Mouse (Mus musculus): ENCODE measurements around the gene Serhl.

The Serhl gene

DNA sequence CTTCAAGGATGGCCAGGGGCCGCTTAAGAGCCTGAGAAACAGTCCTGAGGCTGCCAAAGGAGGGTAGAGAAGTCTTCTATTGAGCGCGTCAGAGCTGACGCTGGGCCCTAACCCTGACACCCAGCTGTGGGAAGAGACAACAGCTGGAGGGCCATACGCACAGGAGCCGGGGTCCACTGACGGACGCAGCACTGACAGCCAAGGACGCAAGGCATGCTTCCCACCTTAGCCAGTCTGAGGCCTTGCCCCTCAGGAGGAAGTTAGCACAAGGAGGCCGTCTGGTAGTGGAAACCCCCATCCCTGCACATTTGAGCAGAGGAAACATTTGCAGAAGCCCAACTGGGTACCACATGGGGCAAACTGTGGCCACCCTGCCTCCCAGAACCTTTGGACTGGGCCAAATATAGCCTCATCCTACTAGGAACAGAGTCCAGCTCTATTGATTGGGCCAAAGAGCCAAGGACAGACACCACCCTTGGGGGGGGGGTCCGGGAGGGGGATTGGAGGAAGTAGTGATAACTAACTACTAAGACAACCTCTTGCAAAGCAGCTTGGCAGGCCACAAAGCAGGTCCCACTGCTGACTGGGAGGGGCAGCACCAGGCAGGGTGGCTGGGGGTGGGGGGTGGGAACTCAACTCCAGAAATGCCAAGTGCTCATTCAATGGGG, 73.6 kb downstream of the Serhl start:
- DNase-seq (ENCODE audit: low spot score): no peak

DNA sequence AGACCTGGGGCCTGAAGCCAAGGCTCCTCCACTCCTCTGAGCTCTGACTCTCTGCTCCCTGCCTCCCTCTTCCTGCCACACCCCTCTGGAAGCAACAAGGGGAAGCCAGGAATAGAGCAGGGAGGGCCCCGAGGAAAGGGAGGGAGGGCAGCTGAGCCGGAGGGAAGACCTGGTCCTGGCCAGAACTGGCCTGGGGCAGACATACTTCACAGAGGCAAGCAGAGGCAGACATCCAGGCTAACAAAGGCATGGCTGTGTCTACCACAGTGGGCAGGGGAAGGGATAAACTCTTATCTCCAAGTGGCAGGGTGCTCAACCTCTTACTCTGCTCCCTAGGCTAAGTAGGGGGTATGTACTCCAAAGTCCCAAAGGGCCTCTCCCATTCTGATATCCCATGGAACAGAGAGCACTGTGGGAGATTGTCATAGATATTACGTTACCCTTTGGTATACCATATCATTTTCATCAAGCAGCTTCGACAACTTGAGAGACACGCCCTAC, 75.7 kb downstream of the Serhl start:
- DNase-seq (ENCODE audit: low spot score): peak; percentile 62

DNA sequence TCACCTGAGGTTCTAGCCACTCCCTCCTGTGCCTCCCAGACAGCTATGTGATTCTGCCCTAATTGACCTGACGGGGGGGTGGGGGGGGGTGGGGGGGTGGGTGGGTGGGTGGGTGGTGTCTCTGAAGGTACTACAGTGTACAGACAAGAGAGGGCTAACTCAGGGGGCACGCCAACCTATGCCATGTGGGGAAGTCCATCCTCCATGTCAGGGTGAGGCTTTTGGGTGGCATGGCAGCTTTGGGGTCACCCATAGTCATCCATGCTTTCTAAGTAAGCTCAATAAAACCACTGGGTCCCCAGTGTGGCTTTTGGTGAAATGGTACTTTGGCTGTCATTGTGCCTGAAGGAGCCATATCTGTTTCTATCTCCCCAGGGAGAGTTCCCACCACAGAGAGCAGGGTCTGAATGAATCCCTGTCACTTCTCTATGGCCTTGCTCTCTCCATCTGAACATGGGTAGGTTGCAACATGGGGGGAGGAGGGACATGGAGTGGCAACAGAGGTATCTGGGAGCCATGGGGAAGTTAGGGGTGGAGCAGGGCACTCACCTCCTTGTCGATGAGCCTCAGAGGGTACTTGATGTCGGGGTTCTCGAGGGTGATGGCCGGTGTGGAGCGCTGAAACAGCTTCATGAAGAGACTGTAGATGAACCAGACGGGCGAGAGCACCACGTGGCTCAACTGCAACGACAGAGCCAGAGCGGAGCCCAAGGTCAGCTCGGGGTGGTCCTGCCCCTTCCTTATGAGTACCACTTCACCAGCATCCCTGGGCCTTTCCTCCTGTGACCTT, 76.4 kb downstream of the Serhl start:
- no peak for DNase-seq (ENCODE audit: low spot score)
